Mouse (Mus musculus) heart, adult 2 months (tissue): ENCODE results near the gene Ins2. TPM values are rescaled to one million over a fixed set of nuclear protein-coding genes. Genes with fewer than 3 reads are reported as not detected.

Experiments
- DNase-seq, 2 experiments: peaks; one replicate each; pipeline ENCODE4 v3.0.0; 2021
- H3K27ac ChIP-seq: fragments of 200-600 bp; 2 replicates; pipeline ENCODE4 v1.8.1; 2022
- H3K27me3 ChIP-seq: fragments of 200-500 bp; 2 replicates; pipeline ENCODE4 v1.6.1; 2012; ENCODE audit warnings: mild to moderate bottlenecking, low read length, inconsistent platforms, mixed read lengths; ENCODE audit not compliant: control insufficient read depth, insufficient read depth
- H3K36me3 ChIP-seq: fragments of 200-500 bp; 2 replicates; pipeline ENCODE4 v1.6.1; 2012; ENCODE audit warnings: low read length, inconsistent platforms; ENCODE audit not compliant: control insufficient read depth, insufficient read depth
- H3K4me1 ChIP-seq: fragments of 200-500 bp; 2 replicates; pipeline ENCODE4 v1.6.1; 2011; ENCODE audit warnings: low read length; ENCODE audit not compliant: control insufficient read depth, insufficient read depth
- H3K4me3 ChIP-seq: fragments of 200-600 bp; 2 replicates; pipeline ENCODE4 v1.8.1; 2022
- H3K79me2 ChIP-seq: fragments of 200-500 bp; replicated peaks from 2 replicates; pipeline ENCODE4 v1.6.1; 2012; ENCODE audit warnings: mild to moderate bottlenecking, inconsistent platforms, low read length, moderate library complexity, mixed read lengths; ENCODE audit not compliant: control insufficient read depth, insufficient read depth
- H3K9ac ChIP-seq: fragments of 200-500 bp; 2 replicates; pipeline ENCODE4 v1.6.1; 2012; ENCODE audit warnings: low read depth, mild to moderate bottlenecking, control low read depth, inconsistent platforms, low read length, mixed read lengths
- CTCF ChIP-seq: fragments of 200-600 bp; IDR thresholded peaks from 2 replicates; pipeline ENCODE4 v1.8.1; 2022; ENCODE audit warnings: antibody characterized with exemption, mild to moderate bottlenecking, moderate library complexity
- EP300 ChIP-seq: fragments of 200-500 bp; IDR thresholded peaks from 2 replicates; pipeline ENCODE4 v1.6.1; 2011; ENCODE audit warnings: low read depth, low read length, control low read depth; ENCODE audit not compliant: insufficient read depth
- POLR2A ChIP-seq: fragments of 200-500 bp; IDR thresholded peaks from 2 replicates; pipeline ENCODE4 v1.6.1; 2011; ENCODE audit warnings: mild to moderate bottlenecking, low read depth, low read length, control low read depth; ENCODE audit not compliant: insufficient read depth
- WGBS: fragments of 180-500 bp; shearing (Covaris S2); methylation state at CpG from one replicate; pipeline ENCODE4 v1.1.7; 2018; 5-methylcytosine and 5-hydroxymethylcytosine counted together
- intact Hi-C: fragments of 180-260 bp; cut with DNase I; formaldehyde crosslinking; loops from one replicate; pipeline ENCODE4 v1.15.1; 2025
- polyA plus RNA-seq: library from polyadenylated mRNA; depleted of rRNA; stranded (reverse); fragments of >200 nt; gene quantifications from 2 replicates; pipeline ENCODE4 v1.2.3, GENCODE M21; 2012
- total RNA-seq, 2 experiments: library from RNA; stranded (reverse); gene quantifications; 2 replicates each; pipeline ENCODE4 v1.2.3; 2021

Ins2 gene
- total and polyA plus RNA-seq, 3 experiments, result not detected

DNA sequence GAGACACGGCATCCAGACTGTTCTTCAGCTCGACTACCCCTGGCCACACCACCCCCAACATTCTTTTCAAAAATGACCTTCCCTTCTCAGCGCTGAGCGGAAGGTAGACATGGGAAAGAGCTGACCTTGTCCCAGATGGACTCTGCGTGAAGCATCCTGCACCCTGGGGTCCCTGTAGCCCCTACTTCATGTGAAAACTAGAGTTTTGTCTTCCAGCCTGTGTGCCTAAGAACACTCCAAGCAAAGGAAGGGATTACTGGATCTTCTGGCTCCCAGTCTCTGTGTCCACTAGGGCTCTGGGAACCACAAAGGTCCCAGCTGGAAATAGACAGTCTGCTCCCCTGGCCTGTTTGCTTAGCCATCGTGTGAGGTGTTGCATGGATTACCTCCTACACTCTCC lies 68.0 kb downstream of the Ins2 start:
- no peaks in the 10 kb centered on the region for H3K27me3 ChIP-seq
- no peak overlapping the region for H3K4me3 ChIP-seq
- 67% methylated on average over 6 of the region's 6 CpGs for WGBS
- TF ChIP-seq CTCF, result no peak
- no peak for TF ChIP-seq POLR2A
- no peak for TF ChIP-seq EP300
- no peak overlapping the region for H3K27ac ChIP-seq
- no peak for DNase-seq
- intact Hi-C loops, result loop anchor here (5.0 kb wide), 3 partner anchors 138 to 358 kb away; partner anchors contain the start of gene Syt8
- H3K4me1 ChIP-seq, result no peaks in the 10 kb centered on the region
- no peaks in the 10 kb centered on the region for H3K79me2 ChIP-seq
- no peaks in the 10 kb centered on the region for H3K36me3 ChIP-seq
- H3K9ac ChIP-seq, result no peak overlapping the region

- Histone ChIP-seq H3K27me3 (no peaks in the 10 kb centered on the region), H3K4me3 (no peak overlapping the region), H3K27ac (no peak overlapping the region), H3K79me2 (no peaks in the 10 kb centered on the region), H3K36me3 (no peaks in the 10 kb centered on the region), H3K4me1 (peaks cover under 1% of the 10 kb centered on the region; the same call in 1 of the 2 replicates), H3K9ac (no peak overlapping the region)
- WGBS, result 17% methylated on average over 4 of the region's 4 CpGs
- intact Hi-C loops, result loop anchor here (1.0 to 5.0 kb wide), 3 partner anchors 62 to 340 kb away; no protein-coding TSS in a partner anchor
- no peak for TF ChIP-seq POLR2A
- TF ChIP-seq EP300, result no peak
- TF ChIP-seq CTCF, result peak; percentile 89
- DNase-seq, result no peak
Observed at GRCm38 (mm10) chr7:142672120-142672519, 71.1 kb downstream of the Ins2 start.

DNA sequence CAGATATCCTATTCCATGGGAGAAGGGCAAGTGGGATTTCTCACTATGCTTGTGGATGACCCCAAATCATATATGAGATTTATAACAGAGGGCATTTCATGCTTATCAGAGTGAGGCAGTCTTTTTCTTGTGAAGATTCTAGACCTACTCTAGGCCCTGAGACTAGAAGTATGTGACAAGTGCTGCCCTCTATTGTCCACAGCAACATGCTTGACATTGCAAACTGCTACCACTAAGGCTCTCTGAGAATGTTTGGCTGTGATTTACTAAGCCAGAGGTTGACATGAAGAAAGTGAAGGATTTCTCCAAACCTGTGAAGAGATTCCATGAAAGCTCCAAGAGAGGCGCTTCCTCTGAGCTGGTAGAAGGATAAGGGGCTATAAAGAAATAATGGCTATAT lies 72.1 kb downstream of the Ins2 start:
- intact Hi-C loops, result loop anchor here (5.0 kb wide), 1 partner anchor 339 kb away; no protein-coding TSS in a partner anchor
- DNase-seq, result no peak
- peak; percentile 18 for TF ChIP-seq CTCF
- no peak for TF ChIP-seq EP300
- no peak overlapping the region for H3K4me3 ChIP-seq
- H3K9ac ChIP-seq, result no peak overlapping the region
- no peaks in the 10 kb centered on the region for H3K79me2 ChIP-seq
- H3K36me3 ChIP-seq, result no peaks in the 10 kb centered on the region
- peaks cover 3% of the 10 kb centered on the region for H3K4me1 ChIP-seq
- no peaks in the 10 kb centered on the region for H3K27me3 ChIP-seq
- 98% methylated on average over 1 of the region's 1 CpGs for WGBS
- H3K27ac ChIP-seq, result no peak overlapping the region

DNA sequence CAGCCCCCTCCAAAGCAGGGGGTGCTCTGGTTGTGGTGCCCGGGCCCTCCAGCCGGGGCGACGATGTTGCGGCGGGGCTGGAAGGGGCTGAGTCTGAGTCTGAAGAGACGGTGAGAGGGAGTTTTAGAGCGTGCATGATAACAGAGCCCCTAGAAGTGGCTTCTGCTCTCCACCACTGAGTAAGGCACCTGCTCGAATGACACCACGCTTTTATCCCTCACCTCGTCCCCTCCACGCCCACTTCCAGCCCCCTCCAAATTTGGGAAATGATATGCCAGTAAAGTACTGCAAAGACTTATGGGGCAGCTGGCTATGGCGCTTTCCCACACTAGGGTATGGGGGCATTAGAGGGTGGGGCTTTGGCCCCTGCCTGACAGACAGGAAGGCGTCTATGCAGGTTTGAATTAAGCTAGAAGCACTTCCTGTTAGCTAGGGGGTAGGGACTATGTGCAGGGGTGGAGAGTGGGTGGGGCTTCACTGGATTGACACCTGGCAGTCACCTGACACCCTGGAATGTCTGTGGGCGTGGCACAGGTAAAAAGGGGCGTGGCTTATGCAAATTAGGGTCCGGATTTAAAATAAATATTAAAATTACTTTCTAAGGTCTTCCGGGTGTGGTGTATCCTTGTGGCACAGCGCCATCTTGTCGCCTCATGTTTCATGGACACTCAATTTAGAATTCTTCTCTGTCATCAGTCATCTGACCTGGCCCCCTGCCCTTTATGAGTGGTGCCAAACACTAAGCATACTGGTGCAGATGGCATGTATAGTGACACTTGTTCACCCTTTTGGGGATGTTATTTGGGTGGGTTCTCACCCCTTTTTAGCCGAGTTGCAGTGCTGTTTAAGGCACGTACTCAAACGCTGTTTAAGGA lies 73.2 kb downstream of the Ins2 start, which contains the start of gene Gm49394:
TSS of gene Gm49394 (minus strand) at position 192 of the 875 bp plus-strand sequence.
- H3K27me3 ChIP-seq, result no peaks in the 10 kb centered on the region
- no peaks in the 10 kb centered on the region for H3K79me2 ChIP-seq
- peaks cover 3% of the 10 kb centered on the region for H3K4me1 ChIP-seq
- intact Hi-C loops, result loop anchor here (5.0 kb wide), 1 partner anchor 338 kb away; no protein-coding TSS in a partner anchor
- TF ChIP-seq POLR2A (no peak), EP300 (no peak), CTCF (no peak)
- DNase-seq, result no peak
- WGBS, result 81% methylated on average over 23 of the region's 23 CpGs
- no peak within 1 kb of the TSS for H3K4me3 ChIP-seq
- H3K36me3 ChIP-seq, result no peaks in the 10 kb centered on the region
- H3K27ac ChIP-seq, result no peak within 1 kb of the TSS
- H3K9ac ChIP-seq, result no peak within 1 kb of the TSS

DNA sequence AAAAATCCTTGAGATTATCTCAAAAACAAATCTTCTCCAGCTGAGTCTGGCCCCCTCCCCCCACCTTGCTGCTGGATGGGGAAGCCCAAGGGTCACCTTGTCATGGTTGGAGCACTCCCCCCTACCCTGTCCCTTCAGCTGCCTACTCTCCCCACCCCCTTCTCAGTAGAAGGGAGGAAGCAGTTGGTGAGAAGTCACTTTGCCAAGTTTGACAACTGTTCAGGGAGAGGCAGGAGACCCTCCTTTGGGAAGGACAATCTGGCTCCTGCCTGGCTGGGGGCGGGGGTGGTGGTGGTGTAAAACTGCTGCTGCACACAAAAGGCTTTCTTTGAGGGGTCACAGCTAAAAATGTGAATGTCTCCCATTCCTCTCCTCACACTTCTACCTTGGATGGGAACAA lies 74.9 kb downstream of the Ins2 start:
- no peak for TF ChIP-seq POLR2A
- TF ChIP-seq CTCF, result no peak
- no peak for TF ChIP-seq EP300
- no peak for DNase-seq
- no peak overlapping the region for H3K4me3 ChIP-seq
- 94% methylated on average over 1 of the region's 1 CpGs for WGBS
- H3K27me3 ChIP-seq, result peaks cover 10% of the 10 kb centered on the region
- H3K36me3 ChIP-seq, result no peaks in the 10 kb centered on the region
- H3K79me2 ChIP-seq, result no peaks in the 10 kb centered on the region
- H3K27ac ChIP-seq, result no peak overlapping the region
- H3K4me1 ChIP-seq, result peaks cover 3% of the 10 kb centered on the region
- intact Hi-C loops, result no loop called here
- H3K9ac ChIP-seq, result no peak overlapping the region

DNA sequence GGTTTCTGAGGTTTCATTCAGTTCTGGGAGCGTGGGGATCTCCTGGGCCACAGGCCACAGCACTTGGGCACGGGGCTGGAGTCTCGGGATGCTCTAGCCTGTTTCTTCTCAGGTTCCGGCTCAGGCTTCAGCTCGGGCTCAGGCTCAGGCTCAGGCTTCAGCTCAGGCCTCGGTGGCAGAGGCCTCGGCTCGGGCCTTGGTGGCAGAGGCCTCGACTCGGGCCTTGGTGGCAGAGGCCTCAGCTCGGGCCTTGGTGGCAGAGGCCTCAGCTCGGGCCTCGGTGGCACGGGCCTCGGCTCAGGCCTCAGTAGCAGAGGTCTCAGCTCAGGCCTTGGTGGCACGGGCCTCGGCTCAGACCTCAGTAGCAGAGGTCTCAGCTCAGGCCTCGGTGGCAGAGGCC lies 75.7 kb downstream of the Ins2 start:
- Histone ChIP-seq H3K36me3 (no peaks in the 10 kb centered on the region), H3K9ac (no peak overlapping the region), H3K27ac (no peak overlapping the region), H3K79me2 (no peaks in the 10 kb centered on the region), H3K27me3 (peaks cover 10% of the 10 kb centered on the region), H3K4me3 (no peak overlapping the region), H3K4me1 (peaks cover 3% of the 10 kb centered on the region)
- DNase-seq, result no peak
- 97% methylated on average over 18 of the region's 18 CpGs for WGBS
- intact Hi-C loops, result no loop called here
- TF ChIP-seq EP300, result no peak
- no peak for TF ChIP-seq POLR2A
- TF ChIP-seq CTCF, result no peak
